8 mouse cellular contexts compared by ENCODE assay signal in the genomic region with DNA sequence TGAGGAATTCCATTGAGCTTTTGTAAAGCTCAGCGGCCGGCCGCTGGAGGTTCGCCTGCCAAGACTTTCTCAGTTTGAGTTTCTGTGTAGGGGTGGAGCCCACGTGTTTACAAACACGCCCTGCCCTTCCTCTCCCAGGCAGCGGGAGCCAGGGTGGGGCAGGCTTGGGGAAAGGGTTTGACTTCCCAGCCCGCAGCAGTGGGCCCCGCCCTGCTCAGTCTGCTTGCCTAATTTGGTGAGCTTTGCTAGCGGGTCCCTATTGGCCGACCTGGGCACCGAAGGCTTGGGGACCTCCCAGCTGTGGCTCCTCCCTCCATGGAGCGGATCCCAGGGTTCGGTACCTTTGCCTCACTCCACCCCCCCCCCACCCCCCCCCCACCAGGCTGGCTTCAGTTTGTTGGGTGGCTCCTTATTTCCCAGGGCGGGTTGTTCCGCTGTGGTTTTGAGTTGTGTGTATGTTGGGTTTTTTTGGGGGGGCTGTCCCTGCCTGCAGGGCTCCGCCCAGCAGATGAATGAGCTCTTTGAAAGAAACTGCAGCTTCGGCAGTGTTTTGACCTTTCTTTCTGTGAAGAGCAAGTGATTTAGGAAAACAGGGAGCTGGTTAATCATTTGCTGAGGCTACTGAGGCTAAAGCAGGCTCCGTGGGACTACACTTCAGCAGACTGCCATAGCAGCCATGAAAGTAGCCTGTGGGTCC. TPM values are rescaled to one million over a fixed set of nuclear protein-coding genes. Genes with fewer than 3 reads are reported as not detected.
DNase-seq lines count a peak whose midpoint lies in the region; ATAC-seq lines count a peak whose summit lies in the region.

No protein-coding gene starts in this region.

- DNase-seq in frontal cortex, postnatal 25 days (ENCODE audit: low spot score in 2 of 2) = no peak
- peak; percentile 94 for DNase-seq in embryo, embryonic 10 days (ENCODE audit: low spot score)
- DNase-seq in gastrocnemius, postnatal 14 days = peak; percentile 96
- peak; percentile 95 for DNase-seq in induced T-regulatory cell, adult 2 months (ENCODE audit: low read depth)
- DNase-seq in spleen, adult 18-20 months = peak; percentile 78 to 83

- H3K4me3 ChIP-seq in limb, embryonic 12.5 days (replicated peaks) = peak overlapping the region; percentile 37
- peak overlapping the region; percentile 25 for H3K4me3 ChIP-seq in midbrain, embryonic 12.5 days

- 2% methylated on average over 19 of the region's 19 CpGs for WGBS in limb, embryonic 12.5 days
- 1% methylated on average over 18 of the region's 19 CpGs for WGBS in midbrain, embryonic 12.5 days

- peak overlapping the region; percentile 42; the same call in 1 of the 2 replicates for H3K9ac ChIP-seq in limb, embryonic 12.5 days (replicated peaks)
- H3K9ac ChIP-seq in midbrain, embryonic 12.5 days (replicated peaks) = peak overlapping the region; percentile 43

- no peaks in the 10 kb centered on the region for H3K27me3 ChIP-seq in limb, embryonic 12.5 days
- no peaks in the 10 kb centered on the region for H3K27me3 ChIP-seq in midbrain, embryonic 12.5 days

- peak; percentile 42 for ATAC-seq in frontal cortex, adult (ENCODE audit: low TSS enrichment)
- peak; percentile 89 for ATAC-seq in limb, embryonic 12.5 days (ENCODE audit: insufficient number of reproducible peaks, insufficient read depth, low FRiP score, low TSS enrichment, low read depth)
- peak; percentile 92 for ATAC-seq in midbrain, embryonic 12.5 days (ENCODE audit: low FRiP score, low read depth)

- intact Hi-C loops in gastrocnemius, postnatal 14 days (cut with DNase I; ENCODE audit: low total_unique reads) = no loop called here

- H3K4me1 ChIP-seq in limb, embryonic 12.5 days (replicated peaks) = peaks cover 45% of the 10 kb centered on the region
- H3K4me1 ChIP-seq in midbrain, embryonic 12.5 days = peaks cover 47% of the 10 kb centered on the region

- peaks cover 29% of the 10 kb centered on the region for H3K36me3 ChIP-seq in limb, embryonic 12.5 days
- H3K36me3 ChIP-seq in midbrain, embryonic 12.5 days = peaks cover 17% of the 10 kb centered on the region

- H3K27ac ChIP-seq in limb, embryonic 12.5 days = peak overlapping the region; percentile 92
- H3K27ac ChIP-seq in midbrain, embryonic 12.5 days (replicated peaks) = peak overlapping the region; percentile 84

- H3K9me3 ChIP-seq in limb, embryonic 12.5 days = no peaks in the 10 kb centered on the region
- no peaks in the 10 kb centered on the region for H3K9me3 ChIP-seq in midbrain, embryonic 12.5 days

- H3K4me2 ChIP-seq in limb, embryonic 12.5 days = peak overlapping the region; percentile 71
- peak overlapping the region; percentile 56 for H3K4me2 ChIP-seq in midbrain, embryonic 12.5 days (replicated peaks)

RNA-seq across cellular contexts. Expression of a gene that starts 23.1 kb away (rescaled TPM):
- total RNA-seq in gastrocnemius, postnatal 14 days (2021) = 1 to 10 TPM; 3.4 to 3.9 TPM
- 8.8 and 9.2 TPM in 2 replicates for polyA plus RNA-seq in limb, embryonic 12.5 days (2016; fragmentation: Nextera tagmentation; extraction: Ambion mirVana)
- 14.4 and 14.5 TPM in 2 replicates for polyA plus RNA-seq in midbrain, embryonic 12.5 days (2016; fragmentation: Nextera tagmentation; extraction: Ambion mirVana)

RNA-seq across cellular contexts. Expression of a gene that starts 39.3 kb away (rescaled TPM):
- total RNA-seq in gastrocnemius, postnatal 14 days (2021) = 10 to 100 TPM; 12.2 to 14.7 TPM
- 6.4 and 7.0 TPM in 2 replicates for polyA plus RNA-seq in limb, embryonic 12.5 days (2016; fragmentation: Nextera tagmentation; extraction: Ambion mirVana)
- 7.6 and 9.6 TPM in 2 replicates for polyA plus RNA-seq in midbrain, embryonic 12.5 days (2016; fragmentation: Nextera tagmentation; extraction: Ambion mirVana)

Comparison
In these comparisons a context has a peak if more than half of its experiments do, and no peak if none do; other contexts are left out.
1. ATAC-seq: peak in every context shown above with its lines; median percentile 92 in midbrain, embryonic 12.5 days; 89 in limb, embryonic 12.5 days; 42 in frontal cortex, adult.
2. DNase-seq: peak in embryo, embryonic 10 days (single experiment), gastrocnemius, postnatal 14 days (single experiment), induced T-regulatory cell, adult 2 months (single experiment) and spleen, adult 18-20 months (2 of 2); none in frontal cortex, postnatal 25 days (0 of 2).